Mouse (Mus musculus) C2C12 (cell line): Measurements from ENCODE around the gene Kcng3. TPM values are rescaled to one million over a fixed set of nuclear protein-coding genes. Genes with fewer than 3 reads are reported as not detected.

Experiments
- H3K27me3 ChIP-seq: one replicate; pipeline ENCODE4 v1.6.1; 2011; ENCODE audit not compliant: control insufficient read depth, insufficient read depth, insufficient read length
- H3K36me3 ChIP-seq: one replicate; pipeline ENCODE4 v1.6.1; 2011; ENCODE audit not compliant: control insufficient read depth, insufficient read depth
- H3K4me3 ChIP-seq: one replicate; pipeline ENCODE4 v1.5.1; 2011; ENCODE audit warnings: mild to moderate bottlenecking, control low read depth; ENCODE audit not compliant: poor library complexity, insufficient read depth, severe bottlenecking
- H3K79me2 ChIP-seq: one replicate; pipeline ENCODE4 v1.6.1; 2011; ENCODE audit not compliant: control insufficient read depth, insufficient read depth
- H3K79me3 ChIP-seq: one replicate; pipeline ENCODE4 v1.6.1; 2011; ENCODE audit warnings: low read depth, control low read depth
- H3ac ChIP-seq: one replicate; pipeline ENCODE3; 2011; ENCODE audit warnings: low read depth; ENCODE audit not compliant: control insufficient read depth, insufficient read length
- CEBPB ChIP-seq: IDR thresholded peaks from one replicate; pipeline ENCODE4 v1.6.1; 2011; ENCODE audit warnings: low read depth, mild to moderate bottlenecking, control low read depth, moderate library complexity
- CTCF ChIP-seq: IDR thresholded peaks from one replicate; pipeline ENCODE4 v1.5.1; 2011; ENCODE audit not compliant: control insufficient read depth, insufficient read depth, insufficient read length
- FOSL1 ChIP-seq: IDR thresholded peaks from one replicate; pipeline ENCODE4 v1.8.0; 2011; ENCODE audit warnings: mild to moderate bottlenecking, low read length; ENCODE audit not compliant: poor library complexity, insufficient read depth, severe bottlenecking
- MAX ChIP-seq: IDR thresholded peaks from one replicate; pipeline ENCODE4 v1.6.1; 2011; ENCODE audit warnings: mild to moderate bottlenecking, control low read depth
- MYOD1 ChIP-seq: IDR thresholded peaks from one replicate; pipeline ENCODE4 v1.6.1; 2011; ENCODE audit warnings: low read depth; ENCODE audit not compliant: control insufficient read depth, insufficient read length
- MYOG ChIP-seq: IDR thresholded peaks from one replicate; pipeline ENCODE4 v1.6.1; 2011; ENCODE audit not compliant: control insufficient read depth, insufficient read length; ENCODE audit errors: extremely low read depth
- USF1 ChIP-seq: IDR thresholded peaks from one replicate; pipeline ENCODE4 v1.6.1; 2011; ENCODE audit warnings: low read depth, mild to moderate bottlenecking, control low read depth, moderate library complexity
- polyA plus RNA-seq: library from polyadenylated mRNA; unstranded; fragments of >200 nt; fragmentation: generic; extraction: Trizol; gene quantifications from one replicate; pipeline ENCODE4 v1.2.1, GENCODE M21; 2012; ENCODE audit warnings: missing spikeins

Gene Kcng3
- polyA plus RNA-seq, 1 experiment: not detected

DNA sequence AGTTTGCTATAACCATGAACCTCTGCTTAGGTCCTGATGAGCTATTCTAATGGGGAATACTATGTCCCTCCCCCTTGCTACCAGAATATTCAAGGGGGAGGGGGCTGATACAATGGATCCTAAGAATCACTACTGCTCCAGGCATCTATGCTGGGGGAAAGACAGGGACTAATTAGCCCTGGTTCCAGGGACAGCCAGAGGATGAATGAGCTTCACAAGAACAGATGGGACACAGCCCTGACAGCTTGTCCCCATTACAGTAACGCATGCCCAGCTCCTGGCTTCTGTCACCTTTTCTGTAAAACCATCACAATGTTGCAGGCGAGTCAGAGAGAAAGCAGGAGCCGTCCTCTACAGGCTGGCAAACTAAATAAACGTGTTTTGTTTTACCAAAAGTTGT lies 66.2 kb downstream of the Kcng3 start:
- H3ac ChIP-seq: no peak overlapping the region
- no peaks in the 10 kb centered on the region for H3K27me3 ChIP-seq
- no peaks in the 10 kb centered on the region for H3K79me2 ChIP-seq
- H3K4me3 ChIP-seq: no peak overlapping the region
- TF ChIP-seq MYOD1: no peak
- TF ChIP-seq USF1: no peak
- no peak for TF ChIP-seq MAX
- TF ChIP-seq CTCF: no peak
- H3K36me3 ChIP-seq: no peaks in the 10 kb centered on the region
- H3K79me3 ChIP-seq: no peaks in the 10 kb centered on the region

GRCm38 (mm10) chr17:83564119-83564820 lies 67.4 kb downstream of the Kcng3 start:
- TF ChIP-seq FOSL1 (no peak), CTCF (no peak), USF1 (no peak)
- Histone ChIP-seq H3K79me3 (no peaks in the 10 kb centered on the region), H3K79me2 (no peaks in the 10 kb centered on the region), H3ac (no peak overlapping the region), H3K27me3 (no peaks in the 10 kb centered on the region), H3K4me3 (no peak overlapping the region), H3K36me3 (no peaks in the 10 kb centered on the region)

- TF ChIP-seq CTCF (no peak), MYOG (no peak), USF1 (peak; percentile 62), MYOD1 (no peak)
- Histone ChIP-seq H3K27me3 (no peaks in the 10 kb centered on the region), H3ac (no peak overlapping the region), H3K79me3 (no peaks in the 10 kb centered on the region), H3K79me2 (no peaks in the 10 kb centered on the region), H3K4me3 (no peak overlapping the region), H3K36me3 (no peaks in the 10 kb centered on the region)
These were observed 68.0 kb downstream of the Kcng3 start for GRCm38 (mm10) chr17:83563703-83564111.

- H3ac ChIP-seq: no peak overlapping the region
- no peaks in the 10 kb centered on the region for H3K36me3 ChIP-seq
- no peaks in the 10 kb centered on the region for H3K79me3 ChIP-seq
- TF ChIP-seq MYOD1: no peak
- no peak overlapping the region for H3K4me3 ChIP-seq
- no peaks in the 10 kb centered on the region for H3K79me2 ChIP-seq
- H3K27me3 ChIP-seq: no peaks in the 10 kb centered on the region
These were observed 69.3 kb downstream of the Kcng3 start for GRCm38 (mm10) chr17:83562153-83563010.

GRCm38 (mm10) chr17:83559081-83559480 lies 72.6 kb downstream of the Kcng3 start:
- TF ChIP-seq CEBPB: no peak
- no peak for TF ChIP-seq MYOD1
- TF ChIP-seq FOSL1: no peak
- TF ChIP-seq CTCF: no peak
- no peak for TF ChIP-seq MYOG
- TF ChIP-seq USF1: no peak
- TF ChIP-seq MAX: no peak
- no peak overlapping the region for H3ac ChIP-seq
- H3K79me2 ChIP-seq: no peaks in the 10 kb centered on the region
- no peaks in the 10 kb centered on the region for H3K79me3 ChIP-seq
- H3K4me3 ChIP-seq: no peak overlapping the region
- no peaks in the 10 kb centered on the region for H3K27me3 ChIP-seq
- H3K36me3 ChIP-seq: no peaks in the 10 kb centered on the region

DNA sequence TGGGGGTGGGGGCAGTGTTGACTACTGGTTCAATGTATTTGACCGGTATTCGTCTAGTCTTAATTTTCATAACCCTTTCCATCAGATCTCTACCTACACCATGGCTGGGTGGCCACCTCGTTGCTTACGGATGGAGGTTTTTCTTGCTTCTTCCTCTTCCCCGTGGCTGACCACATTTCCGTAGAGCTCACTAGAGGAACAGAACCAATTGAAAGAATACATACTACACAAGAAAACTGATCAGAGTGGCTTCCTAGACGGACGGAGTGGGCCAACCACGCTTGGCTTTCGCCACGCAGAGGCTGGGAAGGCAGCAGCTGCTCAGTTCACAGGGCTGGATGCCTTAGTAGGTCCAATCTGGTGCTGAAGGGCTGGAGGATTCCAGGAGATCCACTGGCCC lies 75.9 kb downstream of the Kcng3 start:
- H3ac ChIP-seq: no peak overlapping the region
- H3K4me3 ChIP-seq: no peak overlapping the region
- no peaks in the 10 kb centered on the region for H3K79me2 ChIP-seq
- H3K79me3 ChIP-seq: no peaks in the 10 kb centered on the region
- H3K36me3 ChIP-seq: no peaks in the 10 kb centered on the region
- TF ChIP-seq CEBPB (no peak), MYOG (no peak), MAX (no peak), MYOD1 (no peak), USF1 (no peak), CTCF (no peak), FOSL1 (no peak)
- no peaks in the 10 kb centered on the region for H3K27me3 ChIP-seq
